Mouse (Mus musculus) midbrain, embryonic 14.5 days (tissue): ENCODE data around the gene Iqca. TPM values are rescaled to one million over a fixed set of nuclear protein-coding genes. Genes with fewer than 3 reads are reported as not detected.

Source experiments
- ATAC-seq: fragments of 200-750 bp; cut with Nextera tagmentation; 2 replicates; pipeline ENCODE4 v1.8.0; 2017; ENCODE audit warnings: moderate number of reproducible peaks, moderate library complexity; ENCODE audit not compliant: low FRiP score, low TSS enrichment
- DNase-seq: peaks from one replicate; pipeline ENCODE4 v3.0.0-alpha.2; 2015
- H3K27ac ChIP-seq: fragments of 300-500 bp; sonication (generic); replicated peaks from 2 replicates; pipeline ENCODE4 v1.5.1; 2014; ENCODE audit warnings: mild to moderate bottlenecking, low read depth, low read length, moderate library complexity
- H3K27me3 ChIP-seq: fragments of 300-500 bp; sonication (generic); 2 replicates; pipeline ENCODE4 v1.6.1; 2014; ENCODE audit warnings: low read length, control low read depth, mixed read lengths; ENCODE audit not compliant: control insufficient read depth, insufficient read depth
- H3K36me3 ChIP-seq: fragments of 300-500 bp; sonication (generic); 2 replicates; pipeline ENCODE4 v1.6.1; 2014; ENCODE audit warnings: low read length, control low read depth; ENCODE audit not compliant: control insufficient read depth, insufficient read depth
- H3K4me1 ChIP-seq: fragments of 300-500 bp; sonication (generic); 2 replicates; pipeline ENCODE4 v1.6.1; 2014; ENCODE audit warnings: mild to moderate bottlenecking, antibody characterized with exemption, low read length, control low read depth; ENCODE audit not compliant: control insufficient read depth, insufficient read depth
- H3K4me2 ChIP-seq: fragments of 300-500 bp; sonication (generic); 2 replicates; pipeline ENCODE4 v1.6.1; 2014; ENCODE audit warnings: mild to moderate bottlenecking, low read length, moderate library complexity
- H3K4me3 ChIP-seq: fragments of 300-500 bp; sonication (generic); replicated peaks from 2 replicates; pipeline ENCODE4 v1.5.1; 2014; ENCODE audit warnings: low read depth, low read length
- H3K9ac ChIP-seq: fragments of 300-500 bp; sonication (generic); replicated peaks from 2 replicates; pipeline ENCODE4 v1.6.1; 2014; ENCODE audit warnings: mild to moderate bottlenecking, low read length, moderate library complexity
- H3K9me3 ChIP-seq: fragments of 300-500 bp; sonication (generic); 2 replicates; pipeline ENCODE4 v1.6.1; 2016; ENCODE audit warnings: low read length, control low read depth, mixed read lengths; ENCODE audit not compliant: control insufficient read depth
- WGBS: fragments of 180-500 bp; shearing (Covaris S2); extraction: QIAGEN DNeasy Blood & Tissue Kit; methylation state at CpG from one replicate; pipeline ENCODE4 v1.1.7; 2014; 5-methylcytosine and 5-hydroxymethylcytosine counted together
- polyA plus RNA-seq: library from polyadenylated mRNA; unstranded; fragments of >200 nt; fragmentation: Nextera tagmentation; extraction: Ambion mirVana; gene quantifications from 2 replicates; pipeline ENCODE4 v1.2.1, GENCODE M21; 2014

Iqca gene
- polyA plus RNA-seq, 1 experiment from 2014 or later, result 0.20 TPM

DNA sequence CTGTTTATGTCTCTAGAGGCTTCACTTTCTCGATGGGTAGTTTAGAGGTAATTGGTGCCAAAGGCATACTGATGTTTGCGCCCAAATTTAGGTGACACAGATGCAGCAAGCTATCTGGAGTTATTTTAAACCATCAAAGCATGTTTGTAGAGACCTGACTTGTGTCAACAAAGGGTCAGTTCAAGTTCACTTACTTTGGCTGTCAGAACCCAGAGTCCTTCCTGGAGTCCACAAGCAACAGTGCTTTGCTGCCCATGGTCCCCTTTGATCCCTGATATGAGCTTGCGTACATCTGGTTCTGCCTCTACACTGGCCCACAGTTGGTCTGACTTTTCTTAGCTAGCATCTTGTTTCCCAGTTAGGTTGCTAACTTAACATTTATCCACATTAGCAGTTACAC is 153.3 kb downstream of the Iqca start:
- H3K9me3 ChIP-seq, result no peaks in the 10 kb centered on the region
- H3K9ac ChIP-seq, result no peak overlapping the region
- H3K27me3 ChIP-seq, result no peaks in the 10 kb centered on the region
- H3K4me3 ChIP-seq, result no peak overlapping the region
- H3K27ac ChIP-seq, result no peak overlapping the region
- no peak for DNase-seq
- H3K36me3 ChIP-seq, result no peaks in the 10 kb centered on the region
- 79% methylated on average over 3 of the region's 3 CpGs for WGBS
- ATAC-seq, result no peak
- no peak overlapping the region for H3K4me2 ChIP-seq
- H3K4me1 ChIP-seq, result no peaks in the 10 kb centered on the region

DNA sequence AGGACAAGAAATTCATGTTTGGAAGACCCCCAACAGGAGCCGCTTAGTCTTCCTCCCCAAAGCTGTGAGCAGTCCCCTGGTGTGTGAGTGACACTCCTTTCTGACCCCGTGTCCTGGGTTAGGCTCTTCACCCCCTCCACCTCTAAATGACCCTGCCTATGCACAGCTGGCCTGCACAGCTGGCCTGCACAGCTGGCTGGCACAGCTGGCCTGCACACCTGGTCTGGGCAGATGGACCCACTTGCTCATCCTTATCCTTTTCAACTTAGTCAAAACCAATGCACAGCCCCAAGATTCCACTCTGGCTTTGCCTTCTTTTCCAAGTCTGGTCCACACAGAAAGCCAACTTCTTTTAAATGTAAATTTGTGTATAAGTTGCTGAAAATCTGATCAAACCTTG is 154.5 kb downstream of the Iqca start:
- H3K4me1 ChIP-seq, result no peaks in the 10 kb centered on the region
- 72% methylated on average over 2 of the region's 2 CpGs for WGBS
- H3K27me3 ChIP-seq, result no peaks in the 10 kb centered on the region; the same call in 1 of the 2 replicates
- H3K9me3 ChIP-seq, result no peaks in the 10 kb centered on the region
- no peak overlapping the region for H3K9ac ChIP-seq
- no peak for DNase-seq
- H3K4me3 ChIP-seq, result no peak overlapping the region
- H3K36me3 ChIP-seq, result no peaks in the 10 kb centered on the region
- no peak for ATAC-seq
- no peak overlapping the region for H3K4me2 ChIP-seq
- H3K27ac ChIP-seq, result no peak overlapping the region

DNA sequence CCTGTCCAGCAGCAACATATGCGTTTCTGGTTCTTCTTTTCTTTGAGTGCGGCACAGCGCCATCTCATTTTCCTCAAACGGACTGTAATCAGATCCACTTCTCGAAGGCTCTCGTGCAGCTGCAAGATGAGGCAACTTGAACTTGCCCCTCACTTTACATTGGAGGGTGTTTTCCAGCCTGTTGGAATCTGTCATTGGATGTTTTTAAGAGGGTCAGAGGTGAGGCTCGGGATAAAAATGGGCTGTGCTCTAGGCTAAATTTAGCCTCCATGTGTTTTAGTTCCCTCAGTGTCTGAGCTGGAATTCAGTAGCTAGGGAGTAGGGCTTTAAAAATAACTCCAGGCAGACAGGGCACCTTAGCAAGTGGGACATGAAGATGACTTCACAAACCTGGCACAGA is 155.1 kb downstream of the Iqca start:
- no peak overlapping the region for H3K4me3 ChIP-seq
- H3K9me3 ChIP-seq, result no peaks in the 10 kb centered on the region
- H3K27me3 ChIP-seq, result peaks cover 4% of the 10 kb centered on the region; the same call in 1 of the 2 replicates
- 79% methylated on average over 7 of the region's 7 CpGs for WGBS
- ATAC-seq (no peak), DNase-seq (no peak)
- no peak overlapping the region for H3K9ac ChIP-seq
- no peak overlapping the region for H3K27ac ChIP-seq
- no peak overlapping the region for H3K4me2 ChIP-seq
- H3K4me1 ChIP-seq, result no peaks in the 10 kb centered on the region
- H3K36me3 ChIP-seq, result no peaks in the 10 kb centered on the region

DNA sequence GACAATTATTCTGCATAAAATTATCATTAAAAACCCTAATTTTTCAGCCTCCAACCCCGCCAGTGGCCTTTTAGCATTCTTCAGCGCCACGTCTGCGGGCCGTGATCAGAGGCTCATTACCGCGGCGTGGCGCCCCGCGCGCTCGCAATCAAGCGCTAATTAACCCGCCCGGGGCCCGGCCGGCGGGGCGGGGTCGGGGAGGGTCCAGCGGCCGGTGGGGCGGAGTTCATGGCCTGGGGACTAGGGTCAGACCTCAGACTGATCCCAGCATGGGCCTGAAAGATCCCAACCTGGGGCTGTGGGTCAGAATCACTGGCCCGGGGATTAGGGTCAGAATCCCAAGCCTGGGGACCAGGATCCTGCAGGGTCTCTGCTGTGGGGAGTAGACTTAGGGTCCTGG is 160.9 kb downstream of the Iqca start:
- Histone ChIP-seq H3K27me3 (peaks cover 20% of the 10 kb centered on the region; the same call in 1 of the 2 replicates), H3K36me3 (no peaks in the 10 kb centered on the region), H3K27ac (no peak overlapping the region), H3K9me3 (no peaks in the 10 kb centered on the region), H3K4me3 (no peak overlapping the region; the same call in 1 of the 2 replicates), H3K9ac (0 out of 2 replicates have a peak overlapping the region, but pooled peaks have one; percentile 23), H3K4me1 (peaks cover 8% of the 10 kb centered on the region; the same call in 1 of the 2 replicates), H3K4me2 (peak overlapping the region; percentile 47)
- under 1% methylated on average over 25 of the region's 25 CpGs for WGBS
- ATAC-seq, result no peak
- peak; percentile 42 for DNase-seq

Other genes starting within 250 kb of the Iqca start
- 11.6 and 12.1 TPM in 2 replicates for gene Gbx2, start 222.2 kb downstream of the Iqca start, polyA plus RNA-seq
- 0.25 and 0.90 TPM in 2 replicates for gene Asb18, start 138.7 kb downstream of the Iqca start, polyA plus RNA-seq
- 12.8 and 13.6 TPM in 2 replicates for gene Ackr3, start 50.6 kb upstream of the Iqca start, polyA plus RNA-seq